Mouse (Mus musculus): ENCODE measurements around the gene Crx. TPM values are rescaled to one million over a fixed set of nuclear protein-coding genes. Genes with fewer than 3 reads are reported as not detected.
A peak's percentile ranks its signal among the peaks of the same experiment; 100 is the strongest.

The Crx gene
- polyA plus RNA-seq, 1 experiment from 2014 or later, result not detected

- Histone ChIP-seq H3K36me3 (ENCODE audit: control insufficient read depth, insufficient read depth, low read length) (no peaks in the 10 kb centered on the region), H3K4me2 (replicated peaks; ENCODE audit: low read depth, low read length) (no peak overlapping the region), H3K27me3 (ENCODE audit: control insufficient read depth, insufficient read depth, low read length) (no peaks in the 10 kb centered on the region), H3K27ac (ENCODE audit: low read depth, low read length) (no peak overlapping the region), H3K9me3 (ENCODE audit: control insufficient read depth, low read length) (no peaks in the 10 kb centered on the region), H3K9ac (ENCODE audit: low read depth, low read length) (no peak overlapping the region), H3K4me1 (replicated peaks; ENCODE audit: control insufficient read depth, insufficient read depth, low read length) (no peaks in the 10 kb centered on the region), H3K4me3 (ENCODE audit: low read depth, low read length) (no peak overlapping the region)
- DNase-seq (ENCODE audit: low spot score) (no peak), ATAC-seq (ENCODE audit: low FRiP score) (no peak)
- 86% methylated on average over 2 of the region's 2 CpGs for WGBS
These were observed 4.4 kb upstream of the Crx start for GRCm38 (mm10) chr7:15884127-15884526.

- no peak within 1 kb of the TSS for H3K4me3 ChIP-seq (ENCODE audit: low read depth, low read length)
- H3K27me3 ChIP-seq (ENCODE audit: control insufficient read depth, insufficient read depth, low read length), result no peaks in the 10 kb centered on the region
- no peaks in the 10 kb centered on the region for H3K36me3 ChIP-seq (ENCODE audit: control insufficient read depth, insufficient read depth, low read length)
- no peaks in the 10 kb centered on the region for H3K4me1 ChIP-seq (replicated peaks; ENCODE audit: control insufficient read depth, insufficient read depth, low read length)
- H3K9ac ChIP-seq (ENCODE audit: low read depth, low read length), result no peak within 1 kb of the TSS
- H3K4me2 ChIP-seq (replicated peaks; ENCODE audit: low read depth, low read length), result no peak within 1 kb of the TSS
- 90% methylated on average over 2 of the region's 2 CpGs for WGBS
- no peak for ATAC-seq (ENCODE audit: low FRiP score)
- no peaks in the 10 kb centered on the region for H3K9me3 ChIP-seq (ENCODE audit: control insufficient read depth, low read length)
- no peak for DNase-seq (ENCODE audit: low spot score)
- H3K27ac ChIP-seq (ENCODE audit: low read depth, low read length), result no peak within 1 kb of the TSS
These were observed 2.5 kb upstream of the Crx start, which contains the start of gene Crxos for GRCm38 (mm10) chr7:15882317-15882716. Gene Crxos (plus strand): TSS chr7:15882617.

GRCm38 (mm10) chr7:15881831-15882230, 2.1 kb upstream of the Crx start:
- ATAC-seq (ENCODE audit: low FRiP score) (no peak), DNase-seq (ENCODE audit: low spot score) (no peak)
- Histone ChIP-seq H3K27me3 (ENCODE audit: control insufficient read depth, insufficient read depth, low read length) (no peaks in the 10 kb centered on the region), H3K27ac (ENCODE audit: low read depth, low read length) (no peak overlapping the region), H3K4me3 (ENCODE audit: low read depth, low read length) (no peak overlapping the region), H3K9me3 (ENCODE audit: control insufficient read depth, low read length) (no peaks in the 10 kb centered on the region), H3K4me2 (replicated peaks; ENCODE audit: low read depth, low read length) (no peak overlapping the region), H3K36me3 (ENCODE audit: control insufficient read depth, insufficient read depth, low read length) (no peaks in the 10 kb centered on the region), H3K4me1 (replicated peaks; ENCODE audit: control insufficient read depth, insufficient read depth, low read length) (no peaks in the 10 kb centered on the region), H3K9ac (ENCODE audit: low read depth, low read length) (no peak overlapping the region)
- WGBS, result 78% methylated on average over 3 of the region's 3 CpGs

GRCm38 (mm10) chr7:15881388-15881787, 1.6 kb upstream of the Crx start:
- Histone ChIP-seq H3K4me2 (replicated peaks; ENCODE audit: low read depth, low read length) (no peak overlapping the region), H3K27ac (ENCODE audit: low read depth, low read length) (no peak overlapping the region), H3K4me3 (ENCODE audit: low read depth, low read length) (no peak overlapping the region), H3K9me3 (ENCODE audit: control insufficient read depth, low read length) (no peaks in the 10 kb centered on the region), H3K27me3 (ENCODE audit: control insufficient read depth, insufficient read depth, low read length) (no peaks in the 10 kb centered on the region), H3K4me1 (replicated peaks; ENCODE audit: control insufficient read depth, insufficient read depth, low read length) (no peaks in the 10 kb centered on the region), H3K9ac (ENCODE audit: low read depth, low read length) (no peak overlapping the region), H3K36me3 (ENCODE audit: control insufficient read depth, insufficient read depth, low read length) (no peaks in the 10 kb centered on the region)
- ATAC-seq (ENCODE audit: low FRiP score), result peak; percentile 56; the same call in 1 of the 2 replicates
- DNase-seq (ENCODE audit: low spot score), result peak; percentile 6
- 14% methylated on average over 7 of the region's 7 CpGs for WGBS

GRCm38 (mm10) chr7:15864104-15864503, 15.7 kb downstream of the Crx start:
- Histone ChIP-seq H3K4me1 (replicated peaks; ENCODE audit: control insufficient read depth, insufficient read depth, low read length) (no peaks in the 10 kb centered on the region), H3K9me3 (ENCODE audit: control insufficient read depth, low read length) (no peaks in the 10 kb centered on the region), H3K4me2 (replicated peaks; ENCODE audit: low read depth, low read length) (no peak overlapping the region), H3K4me3 (ENCODE audit: low read depth, low read length) (no peak overlapping the region), H3K36me3 (ENCODE audit: control insufficient read depth, insufficient read depth, low read length) (no peaks in the 10 kb centered on the region), H3K9ac (ENCODE audit: low read depth, low read length) (no peak overlapping the region), H3K27me3 (ENCODE audit: control insufficient read depth, insufficient read depth, low read length) (no peaks in the 10 kb centered on the region), H3K27ac (ENCODE audit: low read depth, low read length) (no peak overlapping the region)
- WGBS, result 75% methylated on average over 4 of the region's 4 CpGs
- ATAC-seq (ENCODE audit: low FRiP score), result no peak
- DNase-seq (ENCODE audit: low spot score), result no peak

GRCm38 (mm10) chr7:15859657-15860056, 20.1 kb downstream of the Crx start:
- no peaks in the 10 kb centered on the region for H3K9me3 ChIP-seq (ENCODE audit: control insufficient read depth, low read length)
- DNase-seq (ENCODE audit: low spot score), result no peak
- H3K4me3 ChIP-seq (ENCODE audit: low read depth, low read length), result no peak overlapping the region
- H3K27me3 ChIP-seq (ENCODE audit: control insufficient read depth, insufficient read depth, low read length), result no peaks in the 10 kb centered on the region
- H3K4me2 ChIP-seq (replicated peaks; ENCODE audit: low read depth, low read length), result no peak overlapping the region
- H3K9ac ChIP-seq (ENCODE audit: low read depth, low read length), result no peak overlapping the region
- no peak overlapping the region for H3K27ac ChIP-seq (ENCODE audit: low read depth, low read length)
- WGBS, result 53% methylated on average over 2 of the region's 2 CpGs
- no peak for ATAC-seq (ENCODE audit: low FRiP score)
- no peaks in the 10 kb centered on the region for H3K36me3 ChIP-seq (ENCODE audit: control insufficient read depth, insufficient read depth, low read length)
- H3K4me1 ChIP-seq (replicated peaks; ENCODE audit: control insufficient read depth, insufficient read depth, low read length), result no peaks in the 10 kb centered on the region

- H3K36me3 ChIP-seq (ENCODE audit: control insufficient read depth, insufficient read depth, low read length), result no peaks in the 10 kb centered on the region
- no peak for DNase-seq (ENCODE audit: low spot score)
- H3K9ac ChIP-seq (ENCODE audit: low read depth, low read length), result no peak within 1 kb of the TSS
- H3K27ac ChIP-seq (ENCODE audit: low read depth, low read length), result no peak within 1 kb of the TSS
- no peaks in the 10 kb centered on the region for H3K4me1 ChIP-seq (replicated peaks; ENCODE audit: control insufficient read depth, insufficient read depth, low read length)
- H3K27me3 ChIP-seq (ENCODE audit: control insufficient read depth, insufficient read depth, low read length), result no peaks in the 10 kb centered on the region
- no peak within 1 kb of the TSS for H3K4me2 ChIP-seq (replicated peaks; ENCODE audit: low read depth, low read length)
- 86% methylated on average over 3 of the region's 3 CpGs for WGBS
- no peak within 1 kb of the TSS for H3K4me3 ChIP-seq (ENCODE audit: low read depth, low read length)
- H3K9me3 ChIP-seq (ENCODE audit: control insufficient read depth, low read length), result peaks cover 2% of the 10 kb centered on the region; the same call in 1 of the 2 replicates
- ATAC-seq (ENCODE audit: low FRiP score), result no peak
These were observed 40.2 kb downstream of the Crx start, which contains the start of gene Obox6 for GRCm38 (mm10) chr7:15839578-15839977. Gene Obox6 (minus strand): TSS chr7:15839678.

Other genes with a start within 250 kb of the Crx start
- gene Obox3, start 240.1 kb downstream of the Crx start, polyA plus RNA-seq (2014; fragmentation: Nextera tagmentation; extraction: Ambion mirVana), result not detected in 2 replicates
- gene Obox5, start 129.8 kb downstream of the Crx start, polyA plus RNA-seq (2014; fragmentation: Nextera tagmentation; extraction: Ambion mirVana), result not detected in 2 replicates
- not detected in 2 replicates for gene Obox6, start 40.3 kb downstream of the Crx start, polyA plus RNA-seq (2014; fragmentation: Nextera tagmentation; extraction: Ambion mirVana)
- gene Crxos, start 2.6 kb upstream of the Crx start, polyA plus RNA-seq (2014; fragmentation: Nextera tagmentation; extraction: Ambion mirVana), result not detected in 2 replicates
- 988 and 1,001 TPM in 2 replicates for gene Selenow, start 42.4 kb upstream of the Crx start, polyA plus RNA-seq (2014; fragmentation: Nextera tagmentation; extraction: Ambion mirVana)
- gene Nop53, start 66.1 kb upstream of the Crx start, polyA plus RNA-seq (2014; fragmentation: Nextera tagmentation; extraction: Ambion mirVana), result 176 and 180 TPM in 2 replicates
- gene Ehd2, start 87.6 kb upstream of the Crx start, polyA plus RNA-seq (2014; fragmentation: Nextera tagmentation; extraction: Ambion mirVana), result 6.4 and 10.9 TPM in 2 replicates
- gene Bicra, start 168.0 kb upstream of the Crx start, polyA plus RNA-seq (2014; fragmentation: Nextera tagmentation; extraction: Ambion mirVana), result 6.6 and 9.2 TPM in 2 replicates
- gene Zfp541, start 181.8 kb upstream of the Crx start, polyA plus RNA-seq (2014; fragmentation: Nextera tagmentation; extraction: Ambion mirVana), result not detected in 2 replicates
- 176 and 177 TPM in 2 replicates for gene Napa, start 218.5 kb upstream of the Crx start, polyA plus RNA-seq (2014; fragmentation: Nextera tagmentation; extraction: Ambion mirVana)
- gene Kptn, start 239.9 kb upstream of the Crx start, polyA plus RNA-seq (2014; fragmentation: Nextera tagmentation; extraction: Ambion mirVana), result 21.7 and 23.1 TPM in 2 replicates
- gene Slc8a2, start 249.9 kb upstream of the Crx start, polyA plus RNA-seq (2014; fragmentation: Nextera tagmentation; extraction: Ambion mirVana), result 0.84 and 1.0 TPM in 2 replicates